Mouse (Mus musculus): ENCODE measurements around the gene Golm1. TPM values are rescaled to one million over a fixed set of nuclear protein-coding genes. Genes with fewer than 3 reads are reported as not detected.
"Not testable (repeated sequence)": the region's sequence is repeated elsewhere in the genome, so short reads cannot be mapped to it uniquely, and the experiment has no call there.

Golm1 gene
- total RNA-seq, 1 experiment from 2014 or later = 41.9 TPM

- no peak for ATAC-seq (replicated peaks in 1 of 2; ENCODE audit: insufficient read depth in 1 of 2, low FRiP score in 2 of 2, low TSS enrichment in 1 of 2, low read depth in 1 of 2, poor library complexity in 2 of 2, severe bottlenecking in 2 of 2)
These were observed 53.7 kb downstream of the Golm1 start for GRCm38 (mm10) chr13:59621643-59622489.

- ATAC-seq (replicated peaks in 1 of 2; ENCODE audit: insufficient read depth in 1 of 2, low FRiP score in 2 of 2, low TSS enrichment in 1 of 2, low read depth in 1 of 2, poor library complexity in 2 of 2, severe bottlenecking in 2 of 2) = no peak
These were observed 57.1 kb downstream of the Golm1 start for GRCm38 (mm10) chr13:59618463-59618862.

- no peak for ATAC-seq (replicated peaks in 1 of 2; ENCODE audit: insufficient read depth in 1 of 2, low FRiP score in 2 of 2, low TSS enrichment in 1 of 2, low read depth in 1 of 2, poor library complexity in 2 of 2, severe bottlenecking in 2 of 2)
These were observed 60.1 kb downstream of the Golm1 start for GRCm38 (mm10) chr13:59615554-59615953.

GRCm38 (mm10) chr13:59615152-59615551, 60.5 kb downstream of the Golm1 start:
- no peak; a peak in 1 of 4 replicates for ATAC-seq (replicated peaks in 1 of 2; ENCODE audit: insufficient read depth in 1 of 2, low FRiP score in 2 of 2, low TSS enrichment in 1 of 2, low read depth in 1 of 2, poor library complexity in 2 of 2, severe bottlenecking in 2 of 2)

- no peak for ATAC-seq (replicated peaks in 1 of 2; ENCODE audit: insufficient read depth in 1 of 2, low FRiP score in 2 of 2, low TSS enrichment in 1 of 2, low read depth in 1 of 2, poor library complexity in 2 of 2, severe bottlenecking in 2 of 2)
These were observed 61.7 kb downstream of the Golm1 start for GRCm38 (mm10) chr13:59613868-59614267.

GRCm38 (mm10) chr13:59610437-59610836, 65.2 kb downstream of the Golm1 start:
- no peak for ATAC-seq (replicated peaks in 1 of 2; ENCODE audit: insufficient read depth in 1 of 2, low FRiP score in 2 of 2, low TSS enrichment in 1 of 2, low read depth in 1 of 2, poor library complexity in 2 of 2, severe bottlenecking in 2 of 2)

- no peak for ATAC-seq (replicated peaks in 1 of 2; ENCODE audit: insufficient read depth in 1 of 2, low FRiP score in 2 of 2, low TSS enrichment in 1 of 2, low read depth in 1 of 2, poor library complexity in 2 of 2, severe bottlenecking in 2 of 2)
These were observed 65.7 kb downstream of the Golm1 start for GRCm38 (mm10) chr13:59609885-59610284.

- ATAC-seq (replicated peaks in 1 of 2; ENCODE audit: insufficient read depth in 1 of 2, low FRiP score in 2 of 2, low TSS enrichment in 1 of 2, low read depth in 1 of 2, poor library complexity in 2 of 2, severe bottlenecking in 2 of 2) = no peak
These were observed 70.2 kb downstream of the Golm1 start for GRCm38 (mm10) chr13:59605221-59605922.

GRCm38 (mm10) chr13:59604511-59604910, 71.1 kb downstream of the Golm1 start:
- ATAC-seq (replicated peaks in 1 of 2; ENCODE audit: insufficient read depth in 1 of 2, low FRiP score in 2 of 2, low TSS enrichment in 1 of 2, low read depth in 1 of 2, poor library complexity in 2 of 2, severe bottlenecking in 2 of 2) = no peak

- no peak for ATAC-seq (replicated peaks in 1 of 2; ENCODE audit: insufficient read depth in 1 of 2, low FRiP score in 2 of 2, low TSS enrichment in 1 of 2, low read depth in 1 of 2, poor library complexity in 2 of 2, severe bottlenecking in 2 of 2)
These were observed 72.5 kb downstream of the Golm1 start for GRCm38 (mm10) chr13:59603096-59603495.

GRCm38 (mm10) chr13:59592630-59593029, 83.0 kb downstream of the Golm1 start:
- no peak for ATAC-seq (replicated peaks in 1 of 2; ENCODE audit: insufficient read depth in 1 of 2, low FRiP score in 2 of 2, low TSS enrichment in 1 of 2, low read depth in 1 of 2, poor library complexity in 2 of 2, severe bottlenecking in 2 of 2)

- ATAC-seq (replicated peaks in 1 of 2; ENCODE audit: insufficient read depth in 1 of 2, low FRiP score in 2 of 2, low TSS enrichment in 1 of 2, low read depth in 1 of 2, poor library complexity in 2 of 2, severe bottlenecking in 2 of 2) = not testable (repeated sequence)
These were observed 83.6 kb downstream of the Golm1 start for GRCm38 (mm10) chr13:59592058-59592457.

- no peak for ATAC-seq (replicated peaks in 1 of 2; ENCODE audit: insufficient read depth in 1 of 2, low FRiP score in 2 of 2, low TSS enrichment in 1 of 2, low read depth in 1 of 2, poor library complexity in 2 of 2, severe bottlenecking in 2 of 2)
These were observed 84.9 kb downstream of the Golm1 start for GRCm38 (mm10) chr13:59590691-59591090.

GRCm38 (mm10) chr13:59589672-59590071, 85.9 kb downstream of the Golm1 start:
- ATAC-seq (replicated peaks in 1 of 2; ENCODE audit: insufficient read depth in 1 of 2, low FRiP score in 2 of 2, low TSS enrichment in 1 of 2, low read depth in 1 of 2, poor library complexity in 2 of 2, severe bottlenecking in 2 of 2) = no peak

- ATAC-seq (replicated peaks in 1 of 2; ENCODE audit: insufficient read depth in 1 of 2, low FRiP score in 2 of 2, low TSS enrichment in 1 of 2, low read depth in 1 of 2, poor library complexity in 2 of 2, severe bottlenecking in 2 of 2) = no peak
These were observed 88.4 kb downstream of the Golm1 start for GRCm38 (mm10) chr13:59587201-59587600.

- no peak for ATAC-seq (replicated peaks in 1 of 2; ENCODE audit: insufficient read depth in 1 of 2, low FRiP score in 2 of 2, low TSS enrichment in 1 of 2, low read depth in 1 of 2, poor library complexity in 2 of 2, severe bottlenecking in 2 of 2)
These were observed 90.0 kb downstream of the Golm1 start for GRCm38 (mm10) chr13:59585648-59586005.

- peak; percentile 97 to 98 for ATAC-seq (replicated peaks in 1 of 2; ENCODE audit: insufficient read depth in 1 of 2, low FRiP score in 2 of 2, low TSS enrichment in 1 of 2, low read depth in 1 of 2, poor library complexity in 2 of 2, severe bottlenecking in 2 of 2)
These were observed 90.5 kb downstream of the Golm1 start, which contains the start of the genes Agtpbp1 and Naa35 for GRCm38 (mm10) chr13:59584947-59585647. Agtpbp1 (minus strand) TSS chr13:59585227. Naa35 (plus strand) TSS chr13:59585259.

Measured in hematopoietic stem cell, adult 5-6 weeks (primary cell).